Mouse (Mus musculus): ENCODE data around the gene Cdkal1. TPM values are rescaled to one million over a fixed set of nuclear protein-coding genes. Genes with fewer than 3 reads are reported as not detected.

Cdkal1 gene
- polyA plus RNA-seq, 1 experiment from 2014 or later: 25.9 TPM

DNA sequence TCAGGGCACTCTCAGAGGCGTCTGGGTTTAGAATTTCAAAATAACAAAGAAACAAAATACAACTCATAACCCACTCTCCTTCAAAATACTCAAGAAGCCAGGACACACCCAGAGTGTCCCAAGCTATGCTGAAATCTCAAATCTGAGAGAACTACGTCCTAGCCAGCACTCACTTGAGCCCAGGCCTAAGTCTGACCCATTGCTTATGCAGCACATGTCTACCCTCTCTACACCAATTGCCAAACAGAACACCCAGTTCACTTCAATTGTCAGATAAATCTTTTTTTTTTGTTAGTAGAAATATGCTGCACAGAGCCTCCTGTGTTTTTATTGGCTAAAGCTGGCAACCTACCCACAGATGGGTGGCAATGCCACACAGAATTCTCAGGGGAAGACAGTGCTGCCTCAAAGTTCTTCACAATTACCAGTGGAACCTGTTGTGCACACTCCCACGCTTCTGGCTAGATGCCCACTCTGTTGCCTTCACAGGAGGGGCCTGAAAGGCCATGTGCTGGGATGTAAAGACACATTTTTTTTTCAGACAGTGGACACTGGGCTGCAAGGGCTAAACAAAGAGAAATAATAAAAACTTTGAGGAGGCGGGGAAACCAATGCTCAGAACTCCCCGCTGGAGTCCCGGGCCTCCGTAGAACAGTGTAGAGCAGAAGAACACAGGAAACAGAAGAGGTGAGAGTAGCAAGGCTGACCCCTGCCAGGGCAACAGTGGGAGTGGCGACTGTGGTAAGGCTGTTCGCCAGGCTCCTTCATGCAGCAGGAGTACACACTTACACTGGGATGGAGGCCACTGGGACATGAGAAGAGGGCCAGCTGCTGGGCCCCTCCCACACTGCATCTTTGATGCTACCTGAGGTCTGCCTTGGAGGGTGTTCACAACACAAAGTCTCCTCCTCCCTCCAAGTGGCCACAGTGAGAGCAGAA is 273.4 kb downstream of the Cdkal1 start:
- no peak overlapping the region for H3K9ac ChIP-seq (ENCODE audit: low read depth, low read length)
- no peak overlapping the region for H3K4me2 ChIP-seq (ENCODE audit: low read depth, low read length)
- H3K4me1 ChIP-seq (ENCODE audit: control insufficient read depth, insufficient read depth, low read length): no peaks in the 10 kb centered on the region
- DNase-seq (ENCODE audit: low spot score) (peak; percentile 43), ATAC-seq (ENCODE audit: low read depth) (no peak)
- no peaks in the 10 kb centered on the region for H3K27me3 ChIP-seq (replicated peaks; ENCODE audit: control insufficient read depth, insufficient read depth, low read length)
- WGBS: 72% methylated on average over 9 of the region's 9 CpGs
- no peak overlapping the region for H3K4me3 ChIP-seq (ENCODE audit: low read depth, low read length)
- no peaks in the 10 kb centered on the region for H3K9me3 ChIP-seq (ENCODE audit: control insufficient read depth, low read length)
- H3K27ac ChIP-seq (replicated peaks; ENCODE audit: low read depth, low read length): no peak overlapping the region
- H3K36me3 ChIP-seq (ENCODE audit: control insufficient read depth, insufficient read depth, low read length): no peaks in the 10 kb centered on the region

DNA sequence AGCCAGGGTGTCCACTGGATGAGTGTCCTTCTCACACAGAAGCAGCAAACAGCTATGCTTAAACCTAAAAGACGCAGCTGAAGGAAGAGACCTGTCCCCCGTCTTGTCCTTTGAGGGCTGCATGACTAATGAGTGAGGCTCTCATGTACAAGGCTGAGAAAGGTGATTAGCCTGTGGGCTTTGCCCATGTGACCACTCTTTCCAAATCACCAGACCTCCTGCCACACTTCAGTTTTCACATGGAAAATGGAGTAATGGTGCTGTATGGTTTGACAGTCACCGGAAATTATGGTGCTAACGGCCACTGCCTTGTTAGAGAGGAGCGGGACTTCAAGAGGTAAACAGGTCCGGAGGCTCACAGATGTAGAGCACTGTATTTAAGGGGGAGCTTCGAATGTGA is 274.7 kb downstream of the Cdkal1 start:
- 86% methylated on average over 7 of the region's 7 CpGs for WGBS
- H3K4me2 ChIP-seq (ENCODE audit: low read depth, low read length): no peak overlapping the region
- DNase-seq (ENCODE audit: low spot score) (no peak), ATAC-seq (ENCODE audit: low read depth) (no peak)
- H3K36me3 ChIP-seq (ENCODE audit: control insufficient read depth, insufficient read depth, low read length): no peaks in the 10 kb centered on the region
- no peaks in the 10 kb centered on the region for H3K4me1 ChIP-seq (ENCODE audit: control insufficient read depth, insufficient read depth, low read length)
- H3K4me3 ChIP-seq (ENCODE audit: low read depth, low read length): no peak overlapping the region
- H3K27ac ChIP-seq (replicated peaks; ENCODE audit: low read depth, low read length): no peak overlapping the region
- no peaks in the 10 kb centered on the region for H3K9me3 ChIP-seq (ENCODE audit: control insufficient read depth, low read length)
- no peaks in the 10 kb centered on the region for H3K27me3 ChIP-seq (replicated peaks; ENCODE audit: control insufficient read depth, insufficient read depth, low read length)
- H3K9ac ChIP-seq (ENCODE audit: low read depth, low read length): no peak overlapping the region

DNA sequence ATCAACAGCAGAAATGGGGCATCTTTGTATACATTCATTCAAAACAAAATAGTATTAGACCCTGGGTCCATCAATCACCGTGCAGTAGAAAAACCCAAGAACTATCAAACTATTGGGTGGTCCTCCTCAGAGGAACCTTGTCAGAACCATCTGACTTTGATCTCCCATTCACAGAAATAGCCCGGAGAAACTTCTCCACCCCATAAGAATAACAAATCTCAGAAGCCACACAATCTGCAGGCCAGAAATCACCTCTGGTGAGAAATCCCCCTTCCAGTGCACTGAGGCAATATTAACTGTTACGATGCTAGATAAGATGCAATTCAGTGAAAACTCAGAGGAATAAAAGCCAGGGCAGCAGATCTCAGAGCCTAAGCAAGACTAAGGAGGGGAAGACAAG is 275.5 kb downstream of the Cdkal1 start:
- ATAC-seq (ENCODE audit: low read depth) (no peak), DNase-seq (ENCODE audit: low spot score) (no peak)
- no peak overlapping the region for H3K4me3 ChIP-seq (ENCODE audit: low read depth, low read length)
- H3K36me3 ChIP-seq (ENCODE audit: control insufficient read depth, insufficient read depth, low read length): no peaks in the 10 kb centered on the region
- no peaks in the 10 kb centered on the region for H3K27me3 ChIP-seq (replicated peaks; ENCODE audit: control insufficient read depth, insufficient read depth, low read length)
- no peak overlapping the region for H3K4me2 ChIP-seq (ENCODE audit: low read depth, low read length)
- no peak overlapping the region for H3K9ac ChIP-seq (ENCODE audit: low read depth, low read length)
- WGBS: 52% methylated on average over 3 of the region's 3 CpGs
- H3K9me3 ChIP-seq (ENCODE audit: control insufficient read depth, low read length): no peaks in the 10 kb centered on the region
- H3K27ac ChIP-seq (replicated peaks; ENCODE audit: low read depth, low read length): no peak overlapping the region
- H3K4me1 ChIP-seq (ENCODE audit: control insufficient read depth, insufficient read depth, low read length): no peaks in the 10 kb centered on the region

DNA sequence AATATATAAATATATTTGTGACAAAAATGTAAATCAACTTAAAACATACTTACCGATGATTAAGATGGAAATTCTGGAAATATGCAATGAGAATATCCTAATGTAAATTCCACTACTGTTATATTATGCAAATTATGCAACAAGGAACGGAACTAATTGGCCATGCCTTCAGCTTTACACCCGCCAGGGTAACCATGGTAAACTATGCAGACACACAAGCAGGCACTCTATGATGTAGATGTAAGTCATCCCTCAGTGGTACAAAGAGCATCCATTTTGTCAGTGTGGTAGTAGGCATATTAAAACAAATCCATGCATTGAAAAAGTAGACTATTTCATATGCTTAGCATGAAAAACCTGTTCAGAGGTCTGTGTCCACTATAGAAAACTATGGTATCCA is 276.9 kb downstream of the Cdkal1 start:
- H3K36me3 ChIP-seq (ENCODE audit: control insufficient read depth, insufficient read depth, low read length): no peaks in the 10 kb centered on the region
- no peak overlapping the region for H3K4me3 ChIP-seq (ENCODE audit: low read depth, low read length)
- H3K27ac ChIP-seq (replicated peaks; ENCODE audit: low read depth, low read length): no peak overlapping the region
- no peaks in the 10 kb centered on the region for H3K4me1 ChIP-seq (ENCODE audit: control insufficient read depth, insufficient read depth, low read length)
- H3K9me3 ChIP-seq (ENCODE audit: control insufficient read depth, low read length): no peaks in the 10 kb centered on the region
- DNase-seq (ENCODE audit: low spot score): no peak
- no peak overlapping the region for H3K4me2 ChIP-seq (ENCODE audit: low read depth, low read length)
- 90% methylated on average over 3 of the region's 3 CpGs for WGBS
- ATAC-seq (ENCODE audit: low read depth): no peak
- H3K9ac ChIP-seq (ENCODE audit: low read depth, low read length): no peak overlapping the region
- H3K27me3 ChIP-seq (replicated peaks; ENCODE audit: control insufficient read depth, insufficient read depth, low read length): no peaks in the 10 kb centered on the region

DNA sequence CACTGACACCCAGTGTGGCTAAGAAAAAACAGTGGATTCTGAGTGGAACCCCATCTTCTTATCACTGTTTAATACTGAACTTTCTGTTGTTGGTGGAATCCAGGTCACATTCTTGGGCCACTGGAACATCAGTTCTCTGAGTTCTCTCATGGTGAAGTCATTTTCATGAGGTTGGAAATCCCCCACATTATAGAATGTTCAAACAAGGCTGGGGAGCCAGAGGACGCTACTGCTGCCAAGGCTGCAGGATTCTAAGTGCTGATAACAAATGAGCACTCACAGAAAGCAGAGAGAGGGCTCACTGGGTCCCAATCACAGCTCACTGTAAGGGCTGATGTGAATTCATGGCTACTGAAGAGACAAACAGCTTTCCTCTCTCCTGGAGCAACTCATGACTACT is 280.7 kb downstream of the Cdkal1 start:
- Histone ChIP-seq H3K27me3 (replicated peaks; ENCODE audit: control insufficient read depth, insufficient read depth, low read length) (no peaks in the 10 kb centered on the region), H3K36me3 (ENCODE audit: control insufficient read depth, insufficient read depth, low read length) (no peaks in the 10 kb centered on the region), H3K9ac (ENCODE audit: low read depth, low read length) (no peak overlapping the region), H3K9me3 (ENCODE audit: control insufficient read depth, low read length) (no peaks in the 10 kb centered on the region), H3K4me1 (ENCODE audit: control insufficient read depth, insufficient read depth, low read length) (no peaks in the 10 kb centered on the region), H3K4me2 (ENCODE audit: low read depth, low read length) (no peak overlapping the region), H3K27ac (replicated peaks; ENCODE audit: low read depth, low read length) (no peak overlapping the region), H3K4me3 (ENCODE audit: low read depth, low read length) (no peak overlapping the region)
- ATAC-seq (ENCODE audit: low read depth) (no peak), DNase-seq (ENCODE audit: low spot score) (peak; percentile 41)
- WGBS: 55% methylated on average over 1 of the region's 1 CpGs

DNA sequence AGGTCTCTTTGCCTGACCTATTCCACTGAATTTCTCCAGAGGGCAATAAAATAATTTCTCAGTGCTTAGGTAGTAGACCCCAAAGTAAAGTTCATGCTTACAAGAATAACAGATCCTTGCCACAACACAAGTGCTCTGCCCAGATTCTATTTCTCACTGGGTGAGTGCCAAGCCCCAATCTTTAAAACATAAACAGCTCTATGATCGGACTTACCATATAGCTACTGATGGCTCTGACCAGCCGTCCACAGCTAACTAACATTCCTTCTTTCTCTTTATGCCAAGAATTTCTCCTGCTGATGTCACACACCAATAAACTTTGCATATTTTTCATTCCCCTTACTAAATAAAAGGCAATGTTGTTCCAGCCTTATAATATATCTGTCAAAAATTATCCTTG is 283.0 kb downstream of the Cdkal1 start:
- Histone ChIP-seq H3K9me3 (ENCODE audit: control insufficient read depth, low read length) (no peaks in the 10 kb centered on the region), H3K36me3 (ENCODE audit: control insufficient read depth, insufficient read depth, low read length) (no peaks in the 10 kb centered on the region), H3K4me3 (ENCODE audit: low read depth, low read length) (no peak overlapping the region), H3K4me1 (ENCODE audit: control insufficient read depth, insufficient read depth, low read length) (no peaks in the 10 kb centered on the region), H3K27ac (replicated peaks; ENCODE audit: low read depth, low read length) (no peak overlapping the region), H3K9ac (ENCODE audit: low read depth, low read length) (no peak overlapping the region), H3K4me2 (ENCODE audit: low read depth, low read length) (no peak overlapping the region), H3K27me3 (replicated peaks; ENCODE audit: control insufficient read depth, insufficient read depth, low read length) (no peaks in the 10 kb centered on the region)
- DNase-seq (ENCODE audit: low spot score) (peak; percentile 68), ATAC-seq (ENCODE audit: low read depth) (no peak)
- WGBS: 48% methylated on average over 2 of the region's 2 CpGs

DNA sequence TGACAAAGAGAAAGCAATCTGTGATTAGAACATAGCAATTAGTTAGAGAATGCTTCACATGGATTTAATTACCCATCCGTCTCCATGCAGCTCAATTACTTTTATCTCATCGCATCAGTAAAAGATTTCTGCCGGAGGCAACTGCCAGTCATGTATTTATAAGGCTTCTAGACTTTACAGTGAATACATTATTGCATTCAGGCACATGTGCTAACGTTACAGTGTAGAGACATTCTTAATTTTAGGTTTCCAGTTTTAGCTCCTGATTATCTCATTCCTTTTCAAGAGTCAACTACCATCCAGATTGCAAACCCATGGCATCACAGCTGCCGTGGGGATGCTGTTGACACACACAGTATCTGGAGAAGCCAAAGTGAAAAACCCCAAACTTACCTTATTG is 289.8 kb downstream of the Cdkal1 start:
- H3K9ac ChIP-seq (ENCODE audit: low read depth, low read length): no peak overlapping the region
- 41% methylated on average over 5 of the region's 5 CpGs for WGBS
- H3K4me2 ChIP-seq (ENCODE audit: low read depth, low read length): no peak overlapping the region
- no peaks in the 10 kb centered on the region for H3K36me3 ChIP-seq (ENCODE audit: control insufficient read depth, insufficient read depth, low read length)
- H3K27me3 ChIP-seq (replicated peaks; ENCODE audit: control insufficient read depth, insufficient read depth, low read length): no peaks in the 10 kb centered on the region
- DNase-seq (ENCODE audit: low spot score) (peak; percentile 50), ATAC-seq (ENCODE audit: low read depth) (no peak)
- no peaks in the 10 kb centered on the region for H3K9me3 ChIP-seq (ENCODE audit: control insufficient read depth, low read length)
- no peak overlapping the region for H3K4me3 ChIP-seq (ENCODE audit: low read depth, low read length)
- H3K27ac ChIP-seq (replicated peaks; ENCODE audit: low read depth, low read length): no peak overlapping the region
- H3K4me1 ChIP-seq (ENCODE audit: control insufficient read depth, insufficient read depth, low read length): no peaks in the 10 kb centered on the region

DNA sequence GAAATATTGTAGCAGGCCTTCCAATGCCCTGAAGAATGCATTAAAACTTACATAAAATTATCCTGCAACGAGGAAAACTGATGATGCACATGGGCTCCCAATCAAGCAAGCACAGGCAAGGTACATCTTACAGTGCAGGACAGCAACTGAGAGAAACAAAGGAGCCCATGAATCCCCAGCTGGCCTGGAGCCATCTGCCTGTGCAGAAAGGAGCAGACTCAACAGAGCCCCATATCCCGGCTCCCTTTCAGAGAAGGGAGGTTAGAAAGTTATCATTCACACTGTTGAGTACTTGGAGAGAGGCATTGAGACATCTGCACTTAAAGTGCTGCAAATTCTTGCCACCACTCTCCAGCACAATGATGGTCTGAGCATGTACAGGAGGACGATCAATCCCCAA is 296.3 kb downstream of the Cdkal1 start:
- no peak overlapping the region for H3K9ac ChIP-seq (ENCODE audit: low read depth, low read length)
- H3K27ac ChIP-seq (replicated peaks; ENCODE audit: low read depth, low read length): no peak overlapping the region
- H3K36me3 ChIP-seq (ENCODE audit: control insufficient read depth, insufficient read depth, low read length): no peaks in the 10 kb centered on the region
- H3K4me2 ChIP-seq (ENCODE audit: low read depth, low read length): no peak overlapping the region
- H3K9me3 ChIP-seq (ENCODE audit: control insufficient read depth, low read length): no peaks in the 10 kb centered on the region
- H3K4me3 ChIP-seq (ENCODE audit: low read depth, low read length): no peak overlapping the region
- DNase-seq (ENCODE audit: low spot score) (peak; percentile 37), ATAC-seq (ENCODE audit: low read depth) (no peak)
- H3K4me1 ChIP-seq (ENCODE audit: control insufficient read depth, insufficient read depth, low read length): peaks cover 7% of the 10 kb centered on the region; the same call in 1 of the 2 replicates
- no peaks in the 10 kb centered on the region for H3K27me3 ChIP-seq (replicated peaks; ENCODE audit: control insufficient read depth, insufficient read depth, low read length)
- 66% methylated on average over 3 of the region's 3 CpGs for WGBS
